Mouse (Mus musculus) lung, postnatal 0 days (tissue): ENCODE measurements around the gene Rai1. TPM values are rescaled to one million over a fixed set of nuclear protein-coding genes. Genes with fewer than 3 reads are reported as not detected.

ENCODE experiments used
- ATAC-seq: fragments of 200-750 bp; cut with Nextera tagmentation; 2 replicates; pipeline ENCODE4 v1.8.0; 2017; ENCODE audit warnings: moderate library complexity
- DNase-seq: peaks from one replicate; pipeline ENCODE4 v3.0.0-alpha.2; 2016; ENCODE audit warnings: low spot score
- H3K27ac ChIP-seq: fragments of 300-500 bp; sonication (generic); 2 replicates; pipeline ENCODE4 v1.5.1; 2014; ENCODE audit warnings: antibody characterized with exemption, mild to moderate bottlenecking, low read length, mixed read lengths
- H3K27me3 ChIP-seq: fragments of 300-500 bp; sonication (generic); replicated peaks from 2 replicates; pipeline ENCODE4 v1.6.1; 2014; ENCODE audit warnings: low read length, mixed read lengths; ENCODE audit not compliant: insufficient read depth
- H3K36me3 ChIP-seq: fragments of 300-500 bp; sonication (generic); 2 replicates; pipeline ENCODE4 v1.6.1; 2014; ENCODE audit warnings: low read length, mixed read lengths; ENCODE audit not compliant: insufficient read depth
- H3K4me1 ChIP-seq: fragments of 300-500 bp; sonication (generic); 2 replicates; pipeline ENCODE4 v1.6.1; 2014; ENCODE audit warnings: antibody characterized with exemption, low read depth, low read length, mixed read lengths; ENCODE audit not compliant: insufficient read depth
- H3K4me2 ChIP-seq: fragments of 300-500 bp; sonication (generic); replicated peaks from 2 replicates; pipeline ENCODE4 v1.6.1; 2014; ENCODE audit warnings: low read depth, mild to moderate bottlenecking, low read length, moderate library complexity, mixed read lengths
- H3K4me3 ChIP-seq: fragments of 300-500 bp; sonication (generic); 2 replicates; pipeline ENCODE4 v1.5.1; 2014; ENCODE audit warnings: low read depth, low read length
- H3K9ac ChIP-seq: fragments of 300-500 bp; sonication (generic); replicated peaks from 2 replicates; pipeline ENCODE4 v1.6.1; 2014; ENCODE audit warnings: low read depth, mild to moderate bottlenecking
- H3K9me3 ChIP-seq: fragments of 300-500 bp; sonication (generic); 2 replicates; pipeline ENCODE4 v1.6.1; 2016; ENCODE audit warnings: low read length, mixed read lengths
- CTCF ChIP-seq: IDR thresholded peaks from 2 replicates; pipeline ENCODE4 v1.5.1; 2016; ENCODE audit warnings: antibody characterized with exemption, mild to moderate bottlenecking
- EP300 ChIP-seq: IDR thresholded peaks from 2 replicates; pipeline ENCODE4 v1.6.1; 2016; ENCODE audit warnings: antibody characterized with exemption, mild to moderate bottlenecking, control low read depth
- WGBS: fragments of 180-500 bp; shearing (Covaris S2); extraction: QIAGEN DNeasy Blood & Tissue Kit; methylation state at CpG from one replicate; pipeline ENCODE4 v1.1.7; 2014; 5-methylcytosine and 5-hydroxymethylcytosine counted together
- polyA plus RNA-seq: library from polyadenylated mRNA; unstranded; fragments of >200 nt; fragmentation: Nextera tagmentation; extraction: Ambion mirVana; gene quantifications from 2 replicates; pipeline ENCODE4 v1.2.1, GENCODE M21; 2015

Gene Rai1
- polyA plus RNA-seq, 1 experiment from 2014 or later, result 16.2 TPM

GRCm38 (mm10) chr11:60205026-60205425 lies 100.2 kb downstream of the Rai1 start:
- peaks cover 16% of the 10 kb centered on the region for H3K4me1 ChIP-seq
- peak; percentile 32; the same call in 1 of the 2 replicates for TF ChIP-seq EP300
- no peak for TF ChIP-seq CTCF
- WGBS, result 39% methylated on average over 11 of the region's 12 CpGs
- no peak overlapping the region for H3K4me2 ChIP-seq
- peak overlapping the region; percentile 10; the same call in 1 of the 2 replicates for H3K27ac ChIP-seq
- H3K9ac ChIP-seq, result no peak overlapping the region
- peak; percentile 77 for ATAC-seq
- no peaks in the 10 kb centered on the region for H3K27me3 ChIP-seq
- peaks cover 16% of the 10 kb centered on the region for H3K36me3 ChIP-seq
- H3K9me3 ChIP-seq, result no peaks in the 10 kb centered on the region
- peak; percentile 91 for DNase-seq
- no peak overlapping the region for H3K4me3 ChIP-seq

GRCm38 (mm10) chr11:60206207-60206606 lies 101.4 kb downstream of the Rai1 start:
- Histone ChIP-seq H3K4me1 (peaks cover 25% of the 10 kb centered on the region), H3K4me3 (no peak overlapping the region), H3K27me3 (no peaks in the 10 kb centered on the region), H3K9ac (no peak overlapping the region), H3K36me3 (peaks cover 16% of the 10 kb centered on the region), H3K4me2 (no peak overlapping the region), H3K9me3 (no peaks in the 10 kb centered on the region), H3K27ac (no peak overlapping the region)
- 34% methylated on average over 5 of the region's 5 CpGs for WGBS
- TF ChIP-seq CTCF (no peak), EP300 (no peak)
- DNase-seq (peak; percentile 72), ATAC-seq (no peak)

GRCm38 (mm10) chr11:60208201-60208600 lies 103.4 kb downstream of the Rai1 start:
- Histone ChIP-seq H3K27ac (peak overlapping the region; percentile 71; the same call in 1 of the 2 replicates), H3K36me3 (peaks cover 8% of the 10 kb centered on the region), H3K9ac (no peak overlapping the region), H3K4me3 (peak overlapping the region; percentile 1; the same call in 1 of the 2 replicates), H3K27me3 (no peaks in the 10 kb centered on the region), H3K9me3 (no peaks in the 10 kb centered on the region), H3K4me1 (peaks cover 32% of the 10 kb centered on the region), H3K4me2 (peak overlapping the region; percentile 69)
- WGBS, result 40% methylated on average over 6 of the region's 6 CpGs
- ATAC-seq (no peak), DNase-seq (no peak)
- TF ChIP-seq EP300 (no peak), CTCF (no peak)

GRCm38 (mm10) chr11:60208712-60209111 lies 103.9 kb downstream of the Rai1 start:
- Histone ChIP-seq H3K9me3 (no peaks in the 10 kb centered on the region), H3K9ac (peak overlapping the region; percentile 24; the same call in 1 of the 2 replicates), H3K4me1 (peaks cover 32% of the 10 kb centered on the region), H3K27me3 (no peaks in the 10 kb centered on the region), H3K36me3 (peaks cover 5% of the 10 kb centered on the region), H3K4me2 (peak overlapping the region; percentile 69), H3K4me3 (peak overlapping the region; percentile 36; the same call in 1 of the 2 replicates), H3K27ac (peak overlapping the region; percentile 71)
- no peak for TF ChIP-seq CTCF
- TF ChIP-seq EP300, result no peak
- no peak for DNase-seq
- WGBS, result 27% methylated on average over 4 of the region's 4 CpGs
- no peak for ATAC-seq

GRCm38 (mm10) chr11:60209217-60209932 lies 104.6 kb downstream of the Rai1 start:
- peak overlapping the region; percentile 36; the same call in 1 of the 2 replicates for H3K4me3 ChIP-seq
- ATAC-seq (peak; percentile 14), DNase-seq (peak; percentile 72)
- H3K27ac ChIP-seq, result peak overlapping the region; percentile 71
- no peak; the same call in 1 of the 2 replicates for TF ChIP-seq EP300
- TF ChIP-seq CTCF, result peak; percentile 12; the same call in 1 of the 2 replicates
- H3K9ac ChIP-seq, result peak overlapping the region; percentile 24
- WGBS, result 21% methylated on average over 7 of the region's 7 CpGs
- H3K36me3 ChIP-seq, result no peaks in the 10 kb centered on the region
- peaks cover 32% of the 10 kb centered on the region for H3K4me1 ChIP-seq
- H3K27me3 ChIP-seq, result no peaks in the 10 kb centered on the region
- H3K4me2 ChIP-seq, result peak overlapping the region; percentile 69
- H3K9me3 ChIP-seq, result no peaks in the 10 kb centered on the region

GRCm38 (mm10) chr11:60209933-60210249 lies 105.1 kb downstream of the Rai1 start:
- peak overlapping the region; percentile 69 for H3K4me2 ChIP-seq
- H3K4me3 ChIP-seq, result peak overlapping the region; percentile 36
- ATAC-seq, result no peak
- no peak for TF ChIP-seq EP300
- TF ChIP-seq CTCF, result no peak
- no peaks in the 10 kb centered on the region for H3K9me3 ChIP-seq
- H3K27ac ChIP-seq, result peak overlapping the region; percentile 71
- no peaks in the 10 kb centered on the region for H3K27me3 ChIP-seq
- no peak for DNase-seq
- 0% methylated on average over 2 of the region's 2 CpGs for WGBS
- no peaks in the 10 kb centered on the region for H3K36me3 ChIP-seq
- H3K9ac ChIP-seq, result peak overlapping the region; percentile 24
- H3K4me1 ChIP-seq, result peaks cover 32% of the 10 kb centered on the region
